Mouse (Mus musculus): Measurements from ENCODE around the gene Fgfr2.
A peak's percentile ranks its signal among the peaks of the same experiment; 100 is the strongest.

The Fgfr2 gene

GRCm38 (mm10) chr7:132823832-132824231, 299.3 kb downstream of the Fgfr2 start:
- no peak for DNase-seq (ENCODE audit: low spot score in 2 of 2)

- DNase-seq (ENCODE audit: low spot score in 2 of 2), result no peak
Measured at GRCm38 (mm10) chr7:132820692-132821091, 302.5 kb downstream of the Fgfr2 start.

- no peak for DNase-seq (ENCODE audit: low spot score in 2 of 2)
Measured at GRCm38 (mm10) chr7:132817056-132817455, 306.1 kb downstream of the Fgfr2 start.

- no peak for DNase-seq (ENCODE audit: low spot score in 2 of 2)
Measured at GRCm38 (mm10) chr7:132816528-132816927, 306.6 kb downstream of the Fgfr2 start.

- DNase-seq (ENCODE audit: low spot score in 2 of 2), result no peak
Measured at GRCm38 (mm10) chr7:132815081-132815480, 308.1 kb downstream of the Fgfr2 start.

- no peak for DNase-seq (ENCODE audit: low spot score in 2 of 2)
Measured at GRCm38 (mm10) chr7:132814089-132814450, 309.1 kb downstream of the Fgfr2 start.

- DNase-seq (ENCODE audit: low spot score in 2 of 2), result peak; percentile 52 to 57
Measured at GRCm38 (mm10) chr7:132813416-132814088, 309.6 kb downstream of the Fgfr2 start, which contains the start of gene Fam53b. Gene Fam53b (minus strand): TSS chr7:132813886.

- DNase-seq (ENCODE audit: low spot score in 2 of 2), result peak in 1 of 2 experiments; percentile 55
Measured at GRCm38 (mm10) chr7:132812619-132813415, 310.3 kb downstream of the Fgfr2 start.

GRCm38 (mm10) chr7:132811716-132812618, 311.2 kb downstream of the Fgfr2 start:
- DNase-seq (ENCODE audit: low spot score in 2 of 2), result peak; percentile 36 to 40

GRCm38 (mm10) chr7:132810879-132811278, 312.3 kb downstream of the Fgfr2 start:
- DNase-seq (ENCODE audit: low spot score in 2 of 2), result peak; percentile 78 to 88

- no peak for DNase-seq (ENCODE audit: low spot score in 2 of 2)
Measured at GRCm38 (mm10) chr7:132810368-132810767, 312.8 kb downstream of the Fgfr2 start.

- no peak for DNase-seq (ENCODE audit: low spot score in 2 of 2)
Measured at GRCm38 (mm10) chr7:132809721-132810120, 313.4 kb downstream of the Fgfr2 start.

GRCm38 (mm10) chr7:132808841-132809682, 314.1 kb downstream of the Fgfr2 start:
- DNase-seq (ENCODE audit: low spot score in 2 of 2), result no peak

GRCm38 (mm10) chr7:132808051-132808796, 314.9 kb downstream of the Fgfr2 start:
- no peak for DNase-seq (ENCODE audit: low spot score in 2 of 2)

GRCm38 (mm10) chr7:132806926-132807857, 316.0 kb downstream of the Fgfr2 start:
- no peak for DNase-seq (ENCODE audit: low spot score in 2 of 2)

- no peak for DNase-seq (ENCODE audit: low spot score in 2 of 2)
Measured at GRCm38 (mm10) chr7:132806286-132806685, 316.9 kb downstream of the Fgfr2 start.

- DNase-seq (ENCODE audit: low spot score in 2 of 2), result no peak
Measured at GRCm38 (mm10) chr7:132804951-132805350, 318.2 kb downstream of the Fgfr2 start.

- no peak for DNase-seq (ENCODE audit: low spot score in 2 of 2)
Measured at GRCm38 (mm10) chr7:132804461-132804860, 318.7 kb downstream of the Fgfr2 start.

GRCm38 (mm10) chr7:132803962-132804361, 319.2 kb downstream of the Fgfr2 start:
- DNase-seq (ENCODE audit: low spot score in 2 of 2), result peak; percentile 55 to 61
